Mouse (Mus musculus) erythroblast, embryonic 14.5 days (primary cell): Measurements from ENCODE around the gene L3mbtl4. TPM values are rescaled to one million over a fixed set of nuclear protein-coding genes. Genes with fewer than 3 reads are reported as not detected.

Source experiments
- H3K27me3 ChIP-seq: 2 replicates; pipeline ENCODE4 v1.6.1; 2012; ENCODE audit warnings: inconsistent platforms; ENCODE audit not compliant: control insufficient read depth
- H3K36me3 ChIP-seq: 2 replicates; pipeline ENCODE4 v1.6.1; 2012; ENCODE audit warnings: mild to moderate bottlenecking, inconsistent platforms; ENCODE audit not compliant: control insufficient read depth
- H3K4me1 ChIP-seq: 2 replicates; pipeline ENCODE4 v1.6.1; 2012; ENCODE audit warnings: inconsistent platforms; ENCODE audit not compliant: control insufficient read depth
- H3K4me3 ChIP-seq: replicated peaks from 2 replicates; pipeline ENCODE3; 2012; ENCODE audit warnings: moderate library complexity, mild to moderate bottlenecking, inconsistent platforms
- H3K9me3 ChIP-seq: 2 replicates; pipeline ENCODE4 v1.6.1; 2012; ENCODE audit warnings: low read length, inconsistent platforms, mixed read lengths; ENCODE audit not compliant: control insufficient read depth
- GATA1 ChIP-seq: IDR thresholded peaks from 2 replicates; pipeline ENCODE4 v1.6.1; 2012; ENCODE audit warnings: low read length, inconsistent platforms, mixed read lengths
- TAL1 ChIP-seq: IDR thresholded peaks from 3 replicates; pipeline ENCODE4 v1.6.1; 2012; ENCODE audit warnings: low read length, inconsistent platforms, mixed read lengths
- polyA plus RNA-seq: library from polyadenylated mRNA; stranded (reverse); fragments of >175 nt; gene quantifications from 2 replicates; pipeline ENCODE4 v1.2.3, GENCODE M21; 2012

L3mbtl4 gene
- 0.06 TPM in 1 of 2 replicates, not detected in the other for polyA plus RNA-seq

DNA sequence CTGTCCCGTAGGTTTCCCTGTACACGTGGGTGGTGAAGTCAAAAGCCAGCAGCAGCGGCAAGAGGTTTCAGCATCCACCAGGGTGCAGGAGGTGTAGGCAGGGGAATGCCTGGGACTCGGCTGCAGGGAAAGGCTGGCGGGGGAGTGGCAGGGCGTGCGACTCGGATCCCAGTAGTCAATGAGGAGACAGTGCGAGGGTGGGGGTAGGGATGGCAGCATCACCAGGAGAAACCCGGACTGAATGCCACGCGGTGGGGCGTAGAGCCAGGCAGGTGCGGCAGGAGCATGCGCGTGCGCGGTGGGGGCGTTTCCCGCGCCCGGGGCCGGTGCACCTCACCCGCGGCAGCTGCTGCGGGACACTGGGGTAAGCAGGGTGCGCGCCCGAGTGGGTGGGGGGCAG lies at the start of gene L3mbtl4:
TSS of gene L3mbtl4 (plus strand) at position 271 of the 400 bp plus-strand sequence.
- H3K27me3 ChIP-seq: peaks cover 20% of the 10 kb centered on the region
- H3K4me1 ChIP-seq: no peaks in the 10 kb centered on the region
- TF ChIP-seq GATA1: no peak
- TF ChIP-seq TAL1: no peak
- H3K36me3 ChIP-seq: no peaks in the 10 kb centered on the region
- H3K9me3 ChIP-seq: no peaks in the 10 kb centered on the region
- H3K4me3 ChIP-seq: no peak within 1 kb of the TSS

DNA sequence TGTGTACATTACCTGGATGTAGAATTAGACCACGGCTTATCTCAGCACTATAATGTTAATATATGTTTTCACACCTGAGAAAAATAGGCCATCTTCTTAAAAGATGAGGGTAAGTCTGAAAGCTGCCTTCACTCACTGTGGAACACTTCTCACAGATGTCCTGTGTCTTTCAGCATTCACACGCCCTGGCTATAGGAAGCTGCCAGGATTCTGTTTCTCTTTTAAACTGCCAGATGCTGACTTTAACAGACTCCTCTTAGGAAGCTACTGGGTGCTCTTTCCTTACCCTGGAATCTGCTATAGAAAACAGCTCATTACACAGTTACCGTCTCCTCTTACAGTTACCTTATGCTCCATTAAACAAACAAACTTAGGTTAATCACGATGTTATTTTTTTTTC lies 43.1 kb upstream of the L3mbtl4 start:
- TF ChIP-seq TAL1 (no peak), GATA1 (no peak)
- Histone ChIP-seq H3K4me3 (no peak overlapping the region), H3K27me3 (no peaks in the 10 kb centered on the region), H3K36me3 (no peaks in the 10 kb centered on the region), H3K4me1 (no peaks in the 10 kb centered on the region), H3K9me3 (no peaks in the 10 kb centered on the region)

DNA sequence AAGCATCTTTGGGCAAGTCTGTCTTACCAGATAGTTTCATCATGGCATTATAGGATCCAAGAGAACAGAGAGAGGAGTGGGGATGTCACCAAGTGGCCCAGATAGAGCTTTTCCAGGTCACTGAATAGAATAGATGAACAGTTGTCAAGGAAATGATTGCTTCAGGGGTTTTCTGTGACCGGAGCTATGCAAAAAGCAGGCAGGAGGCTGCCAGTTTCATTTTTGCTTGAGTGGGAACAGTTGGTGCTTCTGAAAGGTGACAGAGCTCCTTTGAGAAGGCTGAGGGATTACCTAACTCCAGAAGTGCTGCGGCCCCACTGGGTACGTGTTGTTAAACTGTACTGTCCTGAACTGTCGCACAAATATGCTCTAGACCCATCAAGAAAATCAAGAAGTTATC lies 38.2 kb upstream of the L3mbtl4 start:
- Histone ChIP-seq H3K4me3 (no peak overlapping the region), H3K4me1 (no peaks in the 10 kb centered on the region), H3K9me3 (peaks cover 6% of the 10 kb centered on the region), H3K27me3 (no peaks in the 10 kb centered on the region), H3K36me3 (no peaks in the 10 kb centered on the region)
- TF ChIP-seq GATA1 (no peak), TAL1 (no peak)

DNA sequence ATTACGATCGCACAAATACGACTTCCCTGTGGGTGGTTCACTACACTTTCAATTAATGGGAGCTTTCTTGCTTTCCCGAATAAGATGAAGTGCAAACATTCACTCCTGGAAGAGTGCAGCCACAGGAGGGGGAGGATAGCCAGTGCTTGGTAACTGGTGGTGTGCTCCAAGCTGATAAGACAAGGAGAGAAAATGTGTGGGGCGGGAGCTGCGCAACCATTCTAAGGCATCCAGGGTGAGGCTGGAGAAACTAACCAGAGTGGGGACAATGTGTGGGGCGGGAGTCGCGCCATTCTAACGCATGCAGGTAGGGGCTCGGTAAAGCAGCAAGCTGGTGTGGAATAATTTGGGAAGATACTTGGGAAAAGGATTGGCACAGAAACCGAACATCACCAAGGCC lies 36.6 kb upstream of the L3mbtl4 start:
- H3K9me3 ChIP-seq: peaks cover 6% of the 10 kb centered on the region
- no peak for TF ChIP-seq TAL1
- no peak for TF ChIP-seq GATA1
- H3K4me3 ChIP-seq: no peak overlapping the region
- H3K4me1 ChIP-seq: no peaks in the 10 kb centered on the region
- no peaks in the 10 kb centered on the region for H3K36me3 ChIP-seq
- no peaks in the 10 kb centered on the region for H3K27me3 ChIP-seq

DNA sequence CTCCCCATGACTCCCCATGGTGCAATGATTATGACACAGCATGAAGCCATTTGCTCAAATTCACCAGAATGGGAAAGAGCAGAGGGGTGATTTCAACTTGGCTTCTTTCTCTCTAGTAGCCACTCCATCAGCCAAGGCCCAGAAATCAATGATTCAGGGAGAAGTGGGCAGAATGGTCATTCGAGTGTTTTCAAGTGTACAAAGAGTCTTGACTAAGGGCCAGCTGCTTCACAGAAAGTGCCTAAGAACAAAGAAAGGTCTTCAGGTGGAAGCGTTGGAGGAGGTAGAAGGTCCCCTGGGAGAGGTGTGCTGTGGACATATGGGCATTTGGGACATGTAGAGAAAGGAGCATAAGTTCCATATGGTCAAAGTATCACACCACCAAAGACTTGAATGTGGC lies 33.4 kb upstream of the L3mbtl4 start:
- H3K9me3 ChIP-seq: peaks cover 6% of the 10 kb centered on the region
- H3K36me3 ChIP-seq: no peaks in the 10 kb centered on the region
- TF ChIP-seq GATA1: no peak
- TF ChIP-seq TAL1: no peak

DNA sequence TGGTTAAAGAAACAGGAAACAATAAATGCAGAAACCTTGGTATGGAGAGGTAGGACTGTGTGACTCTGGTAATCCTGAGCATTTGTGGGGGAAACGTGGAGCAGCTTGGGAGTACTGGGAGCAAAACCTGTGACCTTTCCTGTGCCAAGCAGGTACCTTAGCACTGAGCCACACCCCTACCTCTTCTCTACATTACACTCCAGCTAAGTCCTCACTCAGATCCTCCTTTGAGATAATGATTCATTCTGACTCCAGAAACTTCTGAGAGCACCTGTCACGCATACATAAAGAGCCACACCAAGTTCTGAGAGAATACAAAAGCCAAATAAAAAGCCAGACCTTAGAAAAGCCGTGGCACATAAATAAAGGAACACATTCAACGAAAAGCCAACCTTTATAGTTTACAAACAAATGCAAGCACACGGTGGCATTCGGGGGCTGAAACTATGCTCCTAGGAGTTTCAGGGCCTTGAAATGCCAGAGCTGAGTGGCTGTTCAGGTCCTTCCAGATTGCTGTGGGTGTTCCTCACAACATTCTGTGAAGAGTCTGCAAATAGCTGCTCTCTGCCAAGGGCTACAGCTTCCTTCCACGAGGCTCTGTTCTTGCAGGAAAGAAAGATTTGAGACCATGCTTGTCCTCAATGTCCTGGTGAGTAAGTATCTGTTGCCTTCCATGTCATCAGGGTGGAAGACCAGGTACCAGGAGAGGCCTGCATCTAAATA lies 8.6 kb upstream of the L3mbtl4 start:
- H3K9me3 ChIP-seq: peaks cover 8% of the 10 kb centered on the region
- TF ChIP-seq TAL1 (no peak), GATA1 (no peak)

More for the DNA sequence above, 33.4 kb upstream of the L3mbtl4 start:
- Histone ChIP-seq H3K4me1 (no peaks in the 10 kb centered on the region), H3K4me3 (no peak overlapping the region), H3K27me3 (no peaks in the 10 kb centered on the region)

DNA sequence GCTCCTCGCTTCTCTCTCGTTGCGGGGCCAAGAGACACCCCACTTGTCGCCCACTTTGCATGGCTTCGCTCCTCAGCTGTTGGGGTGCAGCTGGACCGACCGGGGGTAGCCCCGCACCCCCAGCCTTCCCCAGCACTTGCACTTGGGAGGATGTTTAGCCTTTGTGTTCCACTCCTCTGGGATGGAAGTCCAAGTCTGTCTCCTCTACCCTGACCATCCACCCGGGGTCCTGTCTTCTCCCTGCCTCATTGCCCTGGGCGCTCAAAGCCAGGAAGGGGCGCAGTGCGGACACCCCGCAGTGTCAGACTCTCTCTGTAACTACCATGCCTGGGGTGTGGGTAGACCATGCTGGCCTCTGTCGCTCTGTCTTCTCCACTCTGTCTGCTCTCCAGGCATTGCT lies 357 bp downstream of the L3mbtl4 start:
- Histone ChIP-seq H3K9me3 (no peaks in the 10 kb centered on the region), H3K4me3 (no peak overlapping the region)
- no peak for TF ChIP-seq TAL1
- TF ChIP-seq GATA1: no peak

More for the DNA sequence above, 8.6 kb upstream of the L3mbtl4 start:
- H3K4me3 ChIP-seq: no peak overlapping the region
- no peaks in the 10 kb centered on the region for H3K36me3 ChIP-seq
- H3K4me1 ChIP-seq: no peaks in the 10 kb centered on the region
- no peaks in the 10 kb centered on the region for H3K27me3 ChIP-seq

DNA sequence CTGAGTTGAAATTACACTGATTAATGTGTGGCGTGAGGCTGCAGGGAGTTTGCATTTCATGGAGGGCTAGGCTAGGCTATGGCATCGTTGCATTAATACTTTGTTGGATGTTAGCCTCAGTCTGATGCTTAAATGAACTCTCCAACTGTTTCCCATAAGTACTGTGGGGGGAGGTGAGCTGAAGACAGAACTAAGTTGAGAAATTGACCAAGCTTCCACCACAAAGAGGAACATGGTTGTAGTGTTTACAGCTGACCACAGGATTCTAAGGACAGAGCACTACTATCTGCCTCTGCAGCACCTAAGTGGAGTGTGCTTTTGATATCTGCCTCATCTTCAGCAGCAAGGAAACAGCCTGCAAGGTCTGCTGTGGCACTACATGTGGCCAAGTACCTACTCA lies 1.5 kb downstream of the L3mbtl4 start:
- TF ChIP-seq GATA1 (no peak), TAL1 (no peak)
- H3K27me3 ChIP-seq: peaks cover 20% of the 10 kb centered on the region
- no peak overlapping the region for H3K4me3 ChIP-seq
- H3K4me1 ChIP-seq: no peaks in the 10 kb centered on the region
- no peaks in the 10 kb centered on the region for H3K36me3 ChIP-seq
- no peaks in the 10 kb centered on the region for H3K9me3 ChIP-seq

More for the DNA sequence above, 357 bp downstream of the L3mbtl4 start:
- Histone ChIP-seq H3K36me3 (no peaks in the 10 kb centered on the region), H3K27me3 (peaks cover 20% of the 10 kb centered on the region), H3K4me1 (no peaks in the 10 kb centered on the region)

DNA sequence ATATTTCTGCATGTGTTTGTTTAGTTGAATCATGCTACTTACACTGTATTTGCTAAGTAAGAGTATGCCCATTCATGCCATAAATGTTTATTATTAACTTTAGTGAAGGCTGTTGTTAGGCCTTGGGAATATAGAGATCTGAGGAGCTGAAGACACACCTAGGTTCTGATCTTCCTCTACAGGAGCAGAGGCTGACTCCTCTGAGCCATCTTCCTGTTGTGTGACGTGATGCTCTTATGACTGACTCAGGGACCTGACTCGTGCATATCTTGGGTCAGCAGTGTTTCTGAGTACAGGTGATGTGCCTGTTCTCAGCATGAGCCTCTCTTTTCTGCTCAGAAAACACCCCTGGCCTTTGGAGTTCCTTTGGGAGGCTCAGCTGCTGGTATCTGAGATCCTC lies 7.3 kb downstream of the L3mbtl4 start:
- no peaks in the 10 kb centered on the region for H3K9me3 ChIP-seq
- no peaks in the 10 kb centered on the region for H3K27me3 ChIP-seq
- H3K36me3 ChIP-seq: no peaks in the 10 kb centered on the region
- no peak overlapping the region for H3K4me3 ChIP-seq
- H3K4me1 ChIP-seq: no peaks in the 10 kb centered on the region
- TF ChIP-seq TAL1 (no peak), GATA1 (no peak)
